Mouse (Mus musculus) kidney, adult 9 months (tissue): Measurements from ENCODE around the gene Mesp2.

Experiments used
- DNase-seq: peaks from one replicate; pipeline ENCODE4 v3.0.0; 2022

Mesp2 gene

DNA sequence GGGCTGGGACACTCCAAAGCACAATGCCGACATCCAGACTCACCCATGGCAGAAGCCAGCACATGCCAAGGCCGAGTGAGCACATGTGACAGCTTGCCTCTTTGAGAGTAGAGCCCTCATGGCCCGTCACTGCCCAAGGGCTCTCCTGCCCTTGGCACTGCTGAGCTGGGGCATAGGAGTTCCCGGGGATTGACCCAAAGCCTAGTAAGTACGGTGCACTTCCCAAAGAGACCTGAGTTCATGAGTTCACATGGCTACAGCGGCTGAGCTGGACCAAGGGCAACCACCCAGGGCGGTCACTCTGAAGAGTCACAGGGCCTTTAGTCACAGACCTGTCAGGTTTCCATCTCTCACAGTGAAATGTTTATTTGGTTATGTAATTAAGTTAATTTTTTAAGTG, 2.0 kb upstream of the Mesp2 start:
- peak; percentile 45 for DNase-seq

GRCm38 (mm10) chr7:79813409-79813808, 2.9 kb downstream of the Mesp2 start:
- DNase-seq: no peak

DNA sequence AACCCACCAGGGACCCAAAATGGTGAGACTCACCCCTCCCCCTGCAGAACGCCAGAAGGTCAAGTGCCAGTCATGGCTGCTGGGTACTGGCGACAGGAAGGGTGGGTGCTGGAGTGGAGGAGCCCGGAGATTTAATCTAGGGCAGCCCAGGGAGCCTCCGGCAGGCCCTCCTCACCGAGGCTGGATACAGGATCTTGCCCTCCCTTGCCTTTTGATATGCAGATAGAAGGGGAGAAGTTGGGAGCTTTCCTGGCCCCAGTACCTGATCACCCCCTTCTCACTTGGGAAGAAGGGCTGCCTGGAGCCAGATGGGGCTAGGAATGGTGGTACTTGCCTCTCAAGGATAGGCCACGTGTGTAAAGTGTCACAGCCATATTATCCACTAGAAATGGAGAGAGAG, 7.8 kb downstream of the Mesp2 start:
- DNase-seq: no peak

DNA sequence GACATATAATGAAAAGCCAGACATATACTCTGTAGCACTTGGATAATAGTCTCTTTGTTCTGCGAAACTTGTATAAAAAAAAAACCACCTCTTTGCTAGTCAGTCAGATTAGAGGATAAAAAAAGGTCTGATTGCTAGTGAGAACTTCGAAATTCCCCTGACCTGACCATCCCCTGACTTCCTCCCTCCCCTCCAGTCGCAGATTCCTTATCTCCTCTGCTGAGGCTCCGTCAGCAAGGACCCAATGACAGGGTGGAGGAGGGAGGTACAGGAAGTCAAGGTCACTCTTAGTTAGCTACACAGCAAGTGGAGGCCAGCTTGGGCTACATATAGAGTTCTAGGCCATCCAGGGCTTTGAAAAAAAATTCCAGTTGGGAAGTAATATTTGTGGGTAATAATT, 9.0 kb downstream of the Mesp2 start:
- DNase-seq: no peak

DNA sequence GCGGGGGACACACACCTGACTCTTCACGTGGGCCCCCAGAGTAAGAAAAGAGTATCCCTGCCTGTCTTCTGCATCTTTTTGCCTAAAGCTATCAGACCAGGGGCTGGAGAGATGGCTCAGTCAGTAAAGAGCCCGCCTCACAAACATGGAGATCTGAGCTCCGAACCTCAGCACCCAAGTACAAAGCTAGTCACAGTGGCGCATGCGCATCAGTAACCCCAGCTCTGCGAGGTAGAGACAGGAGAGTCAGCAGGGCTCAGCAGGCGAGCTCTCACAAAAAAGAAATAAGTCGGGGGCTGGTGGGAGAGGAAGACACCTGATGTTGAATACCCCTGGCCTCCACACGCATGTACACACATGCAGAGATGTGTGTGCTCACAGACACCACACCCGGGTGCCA, 9.5 kb downstream of the Mesp2 start:
- no peak for DNase-seq

- DNase-seq: no peak
These were observed 11.7 kb downstream of the Mesp2 start for GRCm38 (mm10) chr7:79822092-79822695.

DNA sequence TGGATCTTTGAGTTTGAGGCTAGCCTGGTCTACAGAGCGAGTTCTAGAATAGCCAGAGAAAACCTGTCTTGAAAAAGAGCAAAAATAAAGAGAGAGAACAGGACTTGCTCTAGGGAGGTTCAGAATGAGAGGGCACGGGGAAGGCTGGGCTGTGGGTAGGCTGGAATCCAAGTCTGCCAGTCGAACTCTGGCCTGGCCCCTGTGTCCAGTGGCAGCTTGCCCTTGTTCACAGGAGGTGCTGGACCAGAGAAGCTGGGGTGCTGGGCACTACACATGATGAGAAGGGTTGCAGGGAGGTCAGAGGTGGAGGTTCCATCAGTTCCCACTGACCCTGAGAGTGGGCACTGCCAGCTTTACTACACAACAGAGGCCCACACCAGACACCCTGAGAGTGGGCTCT, 17.8 kb downstream of the Mesp2 start:
- DNase-seq: peak; percentile 85

DNA sequence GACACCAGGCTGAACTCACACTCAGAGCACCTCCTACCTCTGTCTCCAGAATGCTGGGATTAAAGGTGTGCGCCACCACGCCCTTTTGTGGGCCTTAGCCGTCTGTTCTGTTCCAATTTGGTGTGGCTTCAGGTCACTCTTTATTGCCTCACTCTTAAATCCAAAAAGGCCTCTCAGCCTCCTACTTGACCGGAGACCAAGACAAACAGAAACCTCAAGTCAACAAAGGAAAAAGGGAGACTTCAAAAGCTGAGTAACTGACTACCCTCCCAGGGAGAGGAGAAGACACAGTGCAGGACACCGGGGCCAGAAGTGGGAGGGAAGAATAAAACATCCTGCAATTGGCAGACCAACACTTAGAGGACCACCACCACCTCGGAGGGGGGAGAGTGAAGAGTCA, 20.6 kb downstream of the Mesp2 start:
- no peak for DNase-seq

DNA sequence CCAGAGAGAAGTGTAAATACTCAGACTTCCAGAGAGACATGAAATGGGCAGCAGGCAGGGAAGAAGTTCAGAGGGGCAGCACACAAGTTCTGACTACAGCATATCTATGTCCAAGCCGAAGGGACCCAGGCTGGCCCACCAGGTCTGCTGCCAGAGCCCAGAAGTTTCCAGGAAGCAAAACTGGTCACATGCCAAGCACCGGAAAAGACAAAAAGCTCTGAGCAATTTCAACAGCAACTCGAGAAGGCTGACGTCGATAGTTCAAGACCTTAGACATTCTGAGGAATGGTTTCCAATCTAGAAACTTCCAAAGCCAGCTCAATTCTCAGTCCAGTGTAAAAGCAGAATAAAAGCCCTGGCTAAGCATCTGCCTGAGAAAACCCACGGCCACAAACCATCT, 21.1 kb downstream of the Mesp2 start:
- peak; percentile 55 for DNase-seq

DNA sequence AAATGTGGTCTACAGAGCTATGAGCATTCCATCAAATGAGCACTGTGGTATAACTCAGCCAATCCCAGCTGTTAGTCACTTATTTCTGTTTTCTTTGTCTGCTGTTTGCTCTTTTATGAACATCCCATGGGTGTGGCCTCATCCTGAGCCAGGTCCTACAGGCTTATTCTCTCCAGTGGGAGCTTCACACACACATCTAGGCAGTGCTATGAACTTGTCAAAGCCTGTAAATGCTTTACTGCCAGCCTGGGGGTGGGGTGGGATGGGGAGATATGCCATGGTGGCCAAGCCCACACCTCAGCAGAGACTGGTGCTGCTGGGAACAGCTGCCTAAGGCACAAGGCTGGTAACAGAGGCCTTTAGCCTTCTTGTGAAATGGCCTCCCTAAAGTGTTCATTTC, 22.5 kb downstream of the Mesp2 start:
- DNase-seq: no peak

- DNase-seq: peak; percentile 62
These were observed 24.7 kb downstream of the Mesp2 start for GRCm38 (mm10) chr7:79835196-79835595.

GRCm38 (mm10) chr7:79837247-79837646, 26.7 kb downstream of the Mesp2 start:
- peak; percentile 90 for DNase-seq

DNA sequence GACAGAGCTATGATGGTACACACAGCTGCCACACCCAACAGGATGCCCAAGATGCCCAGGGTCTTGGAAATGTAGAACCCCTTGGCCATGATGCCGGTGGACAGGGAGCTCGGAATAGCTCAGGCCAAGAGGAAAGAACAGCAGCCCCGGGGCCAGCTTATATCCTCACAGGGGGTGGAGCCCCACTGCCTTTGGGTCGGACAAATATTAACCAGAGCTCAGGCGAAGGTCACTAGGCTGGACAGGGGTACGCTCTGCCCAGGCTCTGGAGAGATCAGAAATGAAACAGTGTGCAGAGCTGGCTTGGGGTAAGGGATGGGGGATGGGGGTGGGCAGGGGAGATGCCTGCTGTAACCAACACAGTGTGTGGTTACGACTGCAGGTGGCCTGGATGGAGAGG, 31.6 kb downstream of the Mesp2 start:
- peak; percentile 89 for DNase-seq

DNA sequence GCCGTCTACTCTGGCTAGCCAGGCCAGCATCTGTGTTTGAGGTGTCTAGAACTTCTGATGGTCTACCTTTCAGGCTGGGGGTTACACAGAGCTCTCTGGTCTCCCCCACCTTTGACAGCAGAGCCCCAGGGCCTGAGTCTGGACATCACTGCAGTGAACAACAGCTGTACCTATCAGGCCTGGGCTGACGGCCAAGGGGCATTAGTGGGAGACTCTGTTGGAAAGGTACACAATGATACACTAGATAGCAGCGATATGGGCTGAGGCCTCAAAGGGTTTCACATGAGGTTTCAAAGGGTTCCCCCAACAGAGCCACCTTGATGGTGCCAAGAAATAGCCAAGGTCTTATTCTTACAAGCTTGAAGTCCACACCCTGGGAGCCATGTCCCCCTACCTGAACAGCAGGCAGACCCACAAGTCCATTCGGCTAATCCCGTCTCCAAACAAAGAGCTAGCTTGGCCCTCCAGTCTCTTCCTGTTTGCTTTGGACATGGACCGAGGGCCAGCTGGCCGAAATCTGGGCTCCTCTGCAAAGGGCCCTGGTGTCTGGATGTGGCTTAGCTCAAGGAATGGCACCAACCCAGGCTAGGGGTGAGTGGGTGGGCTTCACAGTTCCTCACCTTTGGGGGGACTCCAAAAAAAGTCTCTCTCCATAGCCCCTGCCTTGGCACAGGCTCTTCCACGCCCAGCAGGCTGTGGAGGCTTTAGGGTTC, 33.7 kb downstream of the Mesp2 start:
- no peak for DNase-seq

DNA sequence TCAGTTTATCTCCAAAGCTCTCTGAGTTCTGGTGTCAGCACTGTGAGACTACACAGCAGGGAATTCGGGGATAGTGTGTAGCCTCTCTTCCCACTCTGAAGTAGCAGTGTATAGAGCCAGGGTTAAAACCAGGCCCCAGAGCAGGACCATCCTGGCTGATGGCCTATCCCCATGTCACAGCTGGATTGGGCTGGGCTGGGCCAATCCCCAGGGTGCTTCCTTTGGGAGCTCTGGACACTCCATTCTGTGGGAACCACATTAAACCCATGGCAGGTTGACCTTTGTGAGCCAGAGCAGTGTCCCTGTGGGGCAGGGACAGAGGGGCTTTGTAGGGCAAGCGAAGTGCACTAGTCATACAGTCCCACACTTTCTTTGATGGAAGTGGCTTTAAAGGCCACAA, 35.8 kb downstream of the Mesp2 start:
- DNase-seq: no peak

DNA sequence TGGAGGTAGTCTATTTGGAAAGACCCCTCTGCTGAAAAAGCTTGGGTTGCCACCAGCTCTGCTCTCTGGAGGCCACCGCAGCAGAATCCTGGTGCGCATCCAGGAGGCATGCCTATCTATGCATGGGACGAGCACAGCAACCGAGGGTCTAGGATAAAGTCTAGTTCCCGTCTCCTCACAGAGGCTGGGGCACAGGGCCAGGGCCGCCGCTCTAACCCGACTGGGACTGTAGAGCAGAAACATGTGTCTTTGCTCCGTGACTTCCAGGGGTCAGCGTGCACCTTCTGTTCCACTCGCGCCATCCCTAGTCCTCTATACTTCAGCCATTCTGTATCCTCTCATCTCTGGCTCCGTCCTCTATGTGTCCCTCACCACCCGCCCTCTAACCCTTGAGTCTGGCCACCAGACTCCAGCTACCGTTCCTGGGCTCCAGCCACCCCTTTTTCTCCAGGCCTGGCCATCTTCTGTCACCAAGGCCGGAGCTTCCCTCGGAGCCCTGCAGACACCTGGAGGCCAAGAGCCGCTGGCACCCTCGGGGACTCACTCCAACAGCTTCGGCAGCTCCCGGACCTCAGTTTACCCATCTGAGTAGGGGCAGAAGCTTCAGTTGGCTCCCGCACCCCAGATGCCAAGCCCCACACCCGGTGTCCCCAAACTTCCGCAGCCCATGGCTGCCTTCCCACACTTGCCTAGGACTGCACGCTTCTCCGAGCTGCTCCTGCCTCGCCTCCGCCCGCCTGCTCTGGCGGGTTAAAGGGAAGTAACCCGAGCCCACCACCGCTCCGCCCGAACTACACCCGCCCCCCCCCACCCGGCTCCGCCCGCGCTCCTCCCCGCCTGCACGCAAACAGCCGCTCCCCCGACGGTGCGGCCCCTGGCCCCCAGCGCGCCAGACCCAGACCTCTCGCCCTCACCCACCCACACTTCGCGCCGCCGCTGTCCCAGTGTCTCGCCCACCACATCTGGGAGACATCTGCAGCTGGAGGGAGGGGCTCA, 37.2 kb downstream of the Mesp2 start:
- DNase-seq: no peak

DNA sequence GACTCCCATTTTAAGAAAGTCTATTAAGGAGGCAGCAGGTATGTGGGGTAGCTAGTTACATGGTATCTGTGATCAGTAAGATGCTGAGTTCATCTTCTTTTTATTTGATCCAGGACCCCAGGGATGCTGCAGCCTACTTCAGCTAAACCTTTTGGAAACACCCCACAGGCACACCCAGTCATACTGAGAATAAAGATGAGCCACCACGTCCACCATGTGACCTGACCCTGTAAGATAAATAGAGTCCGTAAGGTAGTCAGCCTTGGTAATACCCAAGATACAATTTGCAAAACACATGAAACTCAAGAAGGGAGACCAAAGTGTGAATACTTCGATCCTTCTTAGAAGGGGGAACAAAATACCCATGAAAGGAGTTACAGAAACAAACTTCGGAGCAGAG, 45.8 kb downstream of the Mesp2 start:
- no peak for DNase-seq

GRCm38 (mm10) chr7:79858202-79858934, 47.8 kb downstream of the Mesp2 start:
- no peak for DNase-seq

GRCm38 (mm10) chr7:79858956-79859630, 48.6 kb downstream of the Mesp2 start:
- DNase-seq: no peak

- DNase-seq: no peak
These were observed 50.3 kb downstream of the Mesp2 start, which contains the start of gene Anpep for GRCm38 (mm10) chr7:79860811-79861210. Gene Anpep, minus strand, starts transcription at chr7:79861059.

DNA sequence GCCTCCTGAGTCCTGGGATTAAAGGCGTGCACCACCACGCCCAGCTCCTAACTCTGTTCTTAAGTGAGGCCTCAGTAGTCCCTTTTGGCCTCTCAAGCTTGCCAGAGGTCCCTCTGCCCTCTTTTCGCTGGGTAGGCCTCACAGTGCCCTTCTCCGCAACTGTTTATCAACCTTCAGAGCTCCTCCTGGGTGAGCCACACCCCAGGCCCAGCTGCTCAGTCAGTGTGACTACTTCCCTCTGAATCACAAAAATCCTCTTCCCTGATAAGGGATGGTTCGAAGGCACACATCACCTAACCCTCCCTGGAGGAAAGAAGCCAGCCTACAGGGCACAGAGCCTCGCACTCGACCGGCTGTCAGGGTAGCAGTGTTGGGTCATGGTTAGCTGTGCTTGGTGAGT, 51.3 kb downstream of the Mesp2 start:
- no peak for DNase-seq
